Mouse (Mus musculus): ENCODE data around the gene Cacul1. TPM values are rescaled to one million over a fixed set of nuclear protein-coding genes. Genes with fewer than 3 reads are reported as not detected.
"Not testable (repeated sequence)": the region's sequence is repeated elsewhere in the genome, so short reads cannot be mapped to it uniquely, and the experiment has no call there.

Gene Cacul1
- 17.6 and 21.7 TPM in 2 replicates for polyA plus RNA-seq (2015; fragmentation: Nextera tagmentation; extraction: Ambion mirVana)

DNA sequence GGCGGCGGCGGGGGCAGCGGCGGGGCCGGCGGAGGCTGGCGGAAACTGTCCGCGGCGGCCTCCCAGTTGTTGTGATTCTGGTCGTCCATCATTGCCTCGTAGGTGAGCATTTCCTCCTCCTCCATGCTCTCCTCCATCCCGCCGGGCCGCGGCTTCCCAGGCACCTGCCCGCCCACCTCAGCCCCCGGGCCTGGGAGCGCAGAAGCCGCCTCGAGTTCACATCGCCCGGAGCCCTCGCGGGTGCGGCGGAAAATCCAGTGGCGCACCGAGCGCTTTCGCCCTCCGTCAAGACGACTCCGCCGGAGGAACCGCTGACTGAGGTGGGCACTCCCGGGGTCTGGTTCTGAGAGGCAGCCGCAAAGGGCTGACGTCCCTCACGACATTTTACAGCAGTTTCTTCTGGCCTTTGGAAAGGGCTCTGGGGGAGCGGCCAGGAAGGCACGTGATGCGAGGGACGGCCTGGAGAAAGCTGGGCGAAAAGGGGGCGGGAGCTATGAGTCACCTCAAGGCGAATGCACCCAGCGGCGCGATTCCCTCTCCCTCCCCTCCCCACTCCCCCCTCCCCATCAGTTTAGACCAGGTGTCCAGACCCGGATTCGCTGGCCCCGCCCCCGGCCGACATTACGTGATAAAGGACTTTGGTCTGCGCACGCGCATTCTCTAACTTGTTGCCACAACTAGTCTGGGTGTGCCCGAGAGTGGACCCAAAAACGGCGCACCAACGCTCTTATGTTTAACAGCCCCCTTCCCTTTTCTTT, at the start of gene Cacul1:
Gene Cacul1, minus strand, starts transcription at position 444 of the 758 bp plus-strand sequence.
- WGBS, result under 1% methylated on average over 52 of the region's 64 CpGs
- peak within 1 kb of the TSS; percentile 76 for H3K27ac ChIP-seq (ENCODE audit: low read length)
- H3K9me3 ChIP-seq (ENCODE audit: control insufficient read depth, low read length), result no peaks in the 10 kb centered on the region
- peak within 1 kb of the TSS; percentile 72 for H3K4me2 ChIP-seq (ENCODE audit: low read length)
- H3K36me3 ChIP-seq (ENCODE audit: control insufficient read depth, insufficient read depth), result no peaks in the 10 kb centered on the region
- peaks cover 24% of the 10 kb centered on the region for H3K4me1 ChIP-seq (replicated peaks; ENCODE audit: control insufficient read depth, insufficient read depth, low read length)
- peak; percentile 94 for ATAC-seq
- H3K4me3 ChIP-seq (replicated peaks; ENCODE audit: low read length), result peak within 1 kb of the TSS; percentile 100
- no peaks in the 10 kb centered on the region for H3K27me3 ChIP-seq (replicated peaks; ENCODE audit: control insufficient read depth, insufficient read depth, low read length)
- peak within 1 kb of the TSS; percentile 98 for H3K9ac ChIP-seq (replicated peaks; ENCODE audit: low read depth, low read length)

DNA sequence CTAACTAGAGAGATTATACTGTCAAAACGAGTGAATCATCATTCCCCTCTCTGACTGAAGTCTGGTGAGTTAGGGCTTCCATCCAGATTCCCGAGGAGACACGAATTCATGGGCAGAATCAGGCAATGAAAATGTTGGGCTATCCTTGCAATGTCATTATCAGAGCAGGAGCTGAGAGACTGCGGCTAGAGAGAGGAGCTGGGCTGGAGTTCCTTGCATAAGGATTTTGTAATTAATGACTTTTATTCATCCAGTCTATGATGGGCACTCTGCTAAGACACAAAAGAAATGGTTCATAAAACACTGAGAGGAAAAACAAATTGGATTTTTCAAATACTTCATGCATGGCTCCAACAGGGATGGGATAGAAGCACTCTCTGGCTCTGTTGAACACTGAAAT, 38.6 kb upstream of the Cacul1 start:
- no peak overlapping the region for H3K4me3 ChIP-seq (replicated peaks; ENCODE audit: low read length)
- ATAC-seq, result no peak
- no peak overlapping the region for H3K27ac ChIP-seq (ENCODE audit: low read length)
- no peak overlapping the region for H3K9ac ChIP-seq (replicated peaks; ENCODE audit: low read depth, low read length)
- H3K9me3 ChIP-seq (ENCODE audit: control insufficient read depth, low read length), result no peaks in the 10 kb centered on the region
- H3K27me3 ChIP-seq (replicated peaks; ENCODE audit: control insufficient read depth, insufficient read depth, low read length), result no peaks in the 10 kb centered on the region
- no peaks in the 10 kb centered on the region for H3K36me3 ChIP-seq (ENCODE audit: control insufficient read depth, insufficient read depth)
- 61% methylated on average over 4 of the region's 4 CpGs for WGBS
- no peak overlapping the region for H3K4me2 ChIP-seq (ENCODE audit: low read length)
- H3K4me1 ChIP-seq (replicated peaks; ENCODE audit: control insufficient read depth, insufficient read depth, low read length), result peaks cover 5% of the 10 kb centered on the region

- no peak overlapping the region for H3K4me2 ChIP-seq (ENCODE audit: low read length)
- WGBS, result 0% methylated on average over 1 of the region's 1 CpGs
- H3K36me3 ChIP-seq (ENCODE audit: control insufficient read depth, insufficient read depth), result no peaks in the 10 kb centered on the region
- no peak overlapping the region for H3K9ac ChIP-seq (replicated peaks; ENCODE audit: low read depth, low read length)
- H3K27ac ChIP-seq (ENCODE audit: low read length), result no peak overlapping the region
- ATAC-seq, result no peak
- H3K4me1 ChIP-seq (replicated peaks; ENCODE audit: control insufficient read depth, insufficient read depth, low read length), result peaks cover 5% of the 10 kb centered on the region
- H3K27me3 ChIP-seq (replicated peaks; ENCODE audit: control insufficient read depth, insufficient read depth, low read length), result no peaks in the 10 kb centered on the region
- no peaks in the 10 kb centered on the region for H3K9me3 ChIP-seq (ENCODE audit: control insufficient read depth, low read length)
- H3K4me3 ChIP-seq (replicated peaks; ENCODE audit: low read length), result no peak overlapping the region
Observed at GRCm38 (mm10) chr19:60617007-60617406, 36.2 kb upstream of the Cacul1 start.

DNA sequence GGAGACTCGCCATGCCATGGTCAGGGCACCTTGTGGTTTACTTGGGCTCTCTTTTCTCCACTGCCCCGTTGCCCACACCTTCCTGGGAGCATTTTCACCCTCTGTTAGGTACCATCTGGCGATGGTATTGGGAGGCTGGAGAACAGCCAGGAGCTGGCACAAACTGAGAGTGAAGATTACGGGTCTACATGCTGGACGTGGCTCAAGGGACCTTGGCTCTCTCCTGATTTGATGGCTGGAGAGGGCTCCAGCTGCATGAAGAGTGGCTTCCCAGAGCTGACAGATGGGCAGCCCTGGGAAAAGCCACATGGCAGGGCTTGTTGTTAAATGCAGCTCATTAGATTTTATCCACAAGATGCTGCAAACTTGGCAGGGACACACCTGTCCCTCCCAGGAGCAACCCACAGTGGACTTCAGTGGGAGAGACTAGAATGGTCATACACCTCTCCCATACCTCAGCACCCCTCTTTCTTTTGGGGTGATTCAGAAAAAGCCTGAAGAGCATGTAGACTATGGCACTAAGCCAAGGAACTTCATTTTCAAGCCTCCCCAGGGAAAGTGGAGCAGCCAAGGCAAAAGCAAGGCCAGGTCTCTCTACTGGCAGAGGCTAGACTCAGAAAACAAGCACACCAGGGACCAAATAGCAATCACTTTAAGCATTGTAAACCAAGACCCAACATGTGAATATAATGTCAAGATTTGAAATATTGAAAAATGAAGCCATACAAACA, 34.8 kb upstream of the Cacul1 start:
- ATAC-seq, result peak; percentile 83
- WGBS, result 39% methylated on average over 5 of the region's 5 CpGs

GRCm38 (mm10) chr19:60611525-60612215, 30.8 kb upstream of the Cacul1 start:
- Histone ChIP-seq H3K9me3 (ENCODE audit: control insufficient read depth, low read length) (no peaks in the 10 kb centered on the region), H3K9ac (replicated peaks; ENCODE audit: low read depth, low read length) (no peak overlapping the region), H3K4me1 (replicated peaks; ENCODE audit: control insufficient read depth, insufficient read depth, low read length) (peaks cover 5% of the 10 kb centered on the region), H3K27me3 (replicated peaks; ENCODE audit: control insufficient read depth, insufficient read depth, low read length) (no peaks in the 10 kb centered on the region), H3K36me3 (ENCODE audit: control insufficient read depth, insufficient read depth) (no peaks in the 10 kb centered on the region), H3K4me2 (ENCODE audit: low read length) (no peak overlapping the region), H3K4me3 (replicated peaks; ENCODE audit: low read length) (no peak overlapping the region), H3K27ac (ENCODE audit: low read length) (no peak overlapping the region)
- WGBS, result 42% methylated on average over 12 of the region's 12 CpGs
- no peak for ATAC-seq

More for the DNA sequence above, 34.8 kb upstream of the Cacul1 start:
- no peaks in the 10 kb centered on the region for H3K9me3 ChIP-seq (ENCODE audit: control insufficient read depth, low read length)
- no peak overlapping the region for H3K27ac ChIP-seq (ENCODE audit: low read length)
- no peak overlapping the region for H3K4me3 ChIP-seq (replicated peaks; ENCODE audit: low read length)
- peaks cover 5% of the 10 kb centered on the region for H3K4me1 ChIP-seq (replicated peaks; ENCODE audit: control insufficient read depth, insufficient read depth, low read length)
- H3K4me2 ChIP-seq (ENCODE audit: low read length), result no peak overlapping the region
- no peak overlapping the region for H3K9ac ChIP-seq (replicated peaks; ENCODE audit: low read depth, low read length)
- no peaks in the 10 kb centered on the region for H3K36me3 ChIP-seq (ENCODE audit: control insufficient read depth, insufficient read depth)
- H3K27me3 ChIP-seq (replicated peaks; ENCODE audit: control insufficient read depth, insufficient read depth, low read length), result no peaks in the 10 kb centered on the region

GRCm38 (mm10) chr19:60608766-60609165, 27.9 kb upstream of the Cacul1 start:
- H3K9me3 ChIP-seq (ENCODE audit: control insufficient read depth, low read length), result no peaks in the 10 kb centered on the region
- no peaks in the 10 kb centered on the region for H3K36me3 ChIP-seq (ENCODE audit: control insufficient read depth, insufficient read depth)
- ATAC-seq, result no peak
- no peak overlapping the region for H3K4me2 ChIP-seq (ENCODE audit: low read length)
- no peaks in the 10 kb centered on the region for H3K27me3 ChIP-seq (replicated peaks; ENCODE audit: control insufficient read depth, insufficient read depth, low read length)
- H3K9ac ChIP-seq (replicated peaks; ENCODE audit: low read depth, low read length), result no peak overlapping the region
- 41% methylated on average over 5 of the region's 5 CpGs for WGBS
- no peak overlapping the region for H3K4me3 ChIP-seq (replicated peaks; ENCODE audit: low read length)
- H3K27ac ChIP-seq (ENCODE audit: low read length), result no peak overlapping the region
- no peaks in the 10 kb centered on the region for H3K4me1 ChIP-seq (replicated peaks; ENCODE audit: control insufficient read depth, insufficient read depth, low read length)

DNA sequence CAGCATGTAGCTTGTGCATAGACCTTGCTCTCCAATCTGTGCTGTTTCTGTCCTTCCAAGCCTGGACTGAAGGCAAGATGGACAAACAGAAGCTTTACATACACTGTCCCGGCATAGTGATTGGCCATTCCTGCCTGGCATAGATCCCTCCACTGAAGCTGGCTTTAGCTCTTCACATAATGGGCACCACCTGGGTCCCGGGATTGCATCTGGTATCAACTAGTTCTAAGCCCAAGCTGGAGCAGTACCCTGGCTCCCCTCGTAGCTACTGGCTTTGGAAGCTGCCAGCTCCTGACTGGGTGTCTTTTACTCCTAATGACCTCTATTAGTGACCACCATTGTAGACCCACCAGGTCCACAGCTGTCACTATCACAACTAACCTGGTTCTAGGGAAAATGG, 22.8 kb upstream of the Cacul1 start:
- Histone ChIP-seq H3K4me1 (replicated peaks; ENCODE audit: control insufficient read depth, insufficient read depth, low read length) (no peaks in the 10 kb centered on the region), H3K4me3 (replicated peaks; ENCODE audit: low read length) (no peak overlapping the region), H3K36me3 (ENCODE audit: control insufficient read depth, insufficient read depth) (no peaks in the 10 kb centered on the region), H3K27ac (ENCODE audit: low read length) (no peak overlapping the region), H3K9me3 (ENCODE audit: control insufficient read depth, low read length) (no peaks in the 10 kb centered on the region), H3K27me3 (replicated peaks; ENCODE audit: control insufficient read depth, insufficient read depth, low read length) (no peaks in the 10 kb centered on the region), H3K9ac (replicated peaks; ENCODE audit: low read depth, low read length) (no peak overlapping the region), H3K4me2 (ENCODE audit: low read length) (no peak overlapping the region)
- 77% methylated on average over 3 of the region's 3 CpGs for WGBS
- no peak for ATAC-seq

- not testable (repeated sequence) for H3K4me3 ChIP-seq (replicated peaks; ENCODE audit: low read length); H3K4me2 ChIP-seq (ENCODE audit: low read length); H3K36me3 ChIP-seq (ENCODE audit: control insufficient read depth, insufficient read depth); H3K9ac ChIP-seq (replicated peaks; ENCODE audit: low read depth, low read length); H3K27ac ChIP-seq (ENCODE audit: low read length); ATAC-seq; H3K4me1 ChIP-seq (replicated peaks; ENCODE audit: control insufficient read depth, insufficient read depth, low read length); H3K9me3 ChIP-seq (ENCODE audit: control insufficient read depth, low read length); H3K27me3 ChIP-seq (replicated peaks; ENCODE audit: control insufficient read depth, insufficient read depth, low read length)
- 89% methylated on average over 1 of the region's 1 CpGs for WGBS
Observed at GRCm38 (mm10) chr19:60602066-60602465, 21.2 kb upstream of the Cacul1 start.

DNA sequence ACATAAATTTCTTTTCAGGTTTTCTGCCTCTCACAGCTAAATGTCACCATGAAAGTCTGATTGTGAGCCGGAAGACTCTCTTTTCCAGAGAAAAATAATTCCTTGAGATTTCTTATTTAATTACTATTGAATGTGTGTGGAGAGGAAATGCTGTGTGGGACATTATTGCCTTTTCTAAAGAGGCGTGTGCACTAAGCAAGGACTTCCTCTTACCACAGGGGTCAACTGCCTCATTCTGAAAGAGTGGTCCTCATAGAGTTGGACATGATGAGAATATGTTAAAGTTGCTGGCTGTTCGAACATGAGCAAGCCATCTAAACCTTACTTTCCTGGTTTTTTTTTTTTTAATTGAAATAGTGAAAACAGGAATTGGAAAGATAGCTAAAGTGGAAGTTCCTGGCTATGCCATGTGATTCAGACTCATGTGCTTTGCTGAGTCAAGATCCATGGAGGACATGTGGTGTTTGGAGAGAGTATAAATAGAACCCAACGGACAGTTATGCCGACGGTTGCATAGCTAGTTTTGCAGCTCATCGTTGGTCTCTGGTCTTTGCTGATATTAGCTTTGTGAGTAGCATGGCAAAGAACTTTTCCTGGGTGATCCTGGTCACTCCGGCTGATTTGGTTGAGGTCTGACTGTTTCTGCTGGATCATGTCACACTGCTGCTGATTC, 17.3 kb upstream of the Cacul1 start:
- WGBS, result 92% methylated on average over 8 of the region's 8 CpGs
- H3K36me3 ChIP-seq (ENCODE audit: control insufficient read depth, insufficient read depth), result no peaks in the 10 kb centered on the region
- no peak overlapping the region for H3K4me2 ChIP-seq (ENCODE audit: low read length)
- no peaks in the 10 kb centered on the region for H3K27me3 ChIP-seq (replicated peaks; ENCODE audit: control insufficient read depth, insufficient read depth, low read length)
- no peaks in the 10 kb centered on the region for H3K4me1 ChIP-seq (replicated peaks; ENCODE audit: control insufficient read depth, insufficient read depth, low read length)
- H3K27ac ChIP-seq (ENCODE audit: low read length), result no peak overlapping the region
- no peak for ATAC-seq
- H3K4me3 ChIP-seq (replicated peaks; ENCODE audit: low read length), result no peak overlapping the region
- H3K9me3 ChIP-seq (ENCODE audit: control insufficient read depth, low read length), result no peaks in the 10 kb centered on the region
- H3K9ac ChIP-seq (replicated peaks; ENCODE audit: low read depth, low read length), result no peak overlapping the region

All from forebrain, embryonic 16.5 days (tissue).